Mouse (Mus musculus) hindbrain, embryonic 10.5 days (tissue): ENCODE measurements around the gene Cldnd1. TPM values are rescaled to one million over a fixed set of nuclear protein-coding genes. Genes with fewer than 3 reads are reported as not detected.

Experiments used
- polyA plus RNA-seq: library from polyadenylated mRNA; unstranded; fragments of >200 nt; fragmentation: Nextera tagmentation; extraction: Ambion mirVana; gene quantifications from 2 replicates; pipeline ENCODE4 v1.2.1, GENCODE M21; 2016

Gene Cldnd1
- polyA plus RNA-seq, 1 experiment from 2014 or later = 105 TPM

Other genes starting within 250 kb of the Cldnd1 start
- gene St3gal6, start 203.7 kb upstream of the Cldnd1 start, polyA plus RNA-seq = 8.7 and 10.2 TPM in 2 replicates
- gene Gm813, start 110.9 kb upstream of the Cldnd1 start, polyA plus RNA-seq = not detected in 2 replicates
- not detected in 2 replicates for gene E330017A01Rik, start 89.2 kb upstream of the Cldnd1 start, polyA plus RNA-seq
- 20.0 and 27.8 TPM in 2 replicates for gene Cpox, start 57.6 kb upstream of the Cldnd1 start, polyA plus RNA-seq
- gene Gpr15, start 8.8 kb upstream of the Cldnd1 start, polyA plus RNA-seq = not detected in 2 replicates
- gene Olfr172, start 35.3 kb downstream of the Cldnd1 start, polyA plus RNA-seq = not detected in 2 replicates
- not detected in 2 replicates for gene Olfr173, start 72.4 kb downstream of the Cldnd1 start, polyA plus RNA-seq
- gene Olfr175-ps1, start 98.9 kb downstream of the Cldnd1 start, polyA plus RNA-seq = not detected in 2 replicates
- not detected in 2 replicates for gene Olfr177, start 146.9 kb downstream of the Cldnd1 start, polyA plus RNA-seq
- gene Olfr178, start 164.2 kb downstream of the Cldnd1 start, polyA plus RNA-seq = not detected in 2 replicates
- not detected in 2 replicates for gene Olfr181, start 200.8 kb downstream of the Cldnd1 start, polyA plus RNA-seq
- not detected in 2 replicates for gene Olfr180, start 201.5 kb downstream of the Cldnd1 start, polyA plus RNA-seq